Mouse (Mus musculus): ENCODE results near the gene Tppp2.

Gene Tppp2

GRCm38 (mm10) chr14:51942236-51942635 is 24.0 kb downstream of the Tppp2 start:
- no peak for DNase-seq (ENCODE audit: low read depth in 2 of 2, low spot score in 2 of 2)

- no peak for DNase-seq (ENCODE audit: low read depth in 2 of 2, low spot score in 2 of 2)
These were observed 25.1 kb downstream of the Tppp2 start for GRCm38 (mm10) chr14:51943336-51943735.

- DNase-seq (ENCODE audit: low read depth in 2 of 2, low spot score in 2 of 2): no peak
These were observed 42.1 kb downstream of the Tppp2 start for GRCm38 (mm10) chr14:51960316-51960715.

GRCm38 (mm10) chr14:51967400-51967799 is 49.2 kb downstream of the Tppp2 start:
- no peak for DNase-seq (ENCODE audit: low read depth in 2 of 2, low spot score in 2 of 2)
